Mouse (Mus musculus) myocyte (in vitro differentiated cells): ENCODE results near the gene Yae1d1.

Experiments used
- CEBPB ChIP-seq: IDR thresholded peaks from 2 replicates; pipeline ENCODE4 v1.6.1; 2011; ENCODE audit warnings: mild to moderate bottlenecking, moderate library complexity; ENCODE audit not compliant: poor library complexity, insufficient read depth, severe bottlenecking
- E2F4 ChIP-seq: IDR thresholded peaks from one replicate; pipeline ENCODE4 v1.6.1; 2011; ENCODE audit warnings: mild to moderate bottlenecking, control low read depth, moderate library complexity; ENCODE audit not compliant: insufficient read depth
- MAX ChIP-seq: IDR thresholded peaks from one replicate; pipeline ENCODE4 v1.6.1; 2011; ENCODE audit warnings: low read depth, mild to moderate bottlenecking, control low read depth
- MYOD1 ChIP-seq, 3 experiments: IDR thresholded peaks; one replicate each; pipeline ENCODE4 v1.6.1; 2011; ENCODE audit warnings: control low read depth in 2 of 3, low read depth in 2 of 3, mild to moderate bottlenecking in 2 of 3, moderate library complexity in 1 of 3; ENCODE audit not compliant: insufficient read length in 2 of 3, control insufficient read depth in 1 of 3
- POLR2A ChIP-seq: IDR thresholded peaks from one replicate; pipeline ENCODE4 v1.6.1; 2011; ENCODE audit warnings: low read depth, mild to moderate bottlenecking, control low read depth, moderate library complexity; ENCODE audit not compliant: insufficient read length
- POLR2AphosphoS2 ChIP-seq: IDR thresholded peaks from one replicate; pipeline ENCODE4 v1.6.1; 2011; ENCODE audit warnings: low read depth, control low read depth; ENCODE audit not compliant: insufficient read length
- SRF ChIP-seq: IDR thresholded peaks from one replicate; pipeline ENCODE4 v1.6.1; 2011; ENCODE audit warnings: low read depth; ENCODE audit not compliant: control insufficient read depth, insufficient read length
- TCF12 ChIP-seq: IDR thresholded peaks from one replicate; pipeline ENCODE4 v1.6.1; 2011; ENCODE audit warnings: mild to moderate bottlenecking, control low read depth; ENCODE audit not compliant: poor library complexity, insufficient read depth, severe bottlenecking
- TCF3 ChIP-seq: IDR thresholded peaks from one replicate; pipeline ENCODE4 v1.6.1; 2011; ENCODE audit warnings: low read depth, control low read depth; ENCODE audit not compliant: insufficient read length
- USF1 ChIP-seq: IDR thresholded peaks from one replicate; pipeline ENCODE4 v1.6.1; 2011; ENCODE audit warnings: low read depth, mild to moderate bottlenecking, control low read depth, moderate library complexity

DNA sequence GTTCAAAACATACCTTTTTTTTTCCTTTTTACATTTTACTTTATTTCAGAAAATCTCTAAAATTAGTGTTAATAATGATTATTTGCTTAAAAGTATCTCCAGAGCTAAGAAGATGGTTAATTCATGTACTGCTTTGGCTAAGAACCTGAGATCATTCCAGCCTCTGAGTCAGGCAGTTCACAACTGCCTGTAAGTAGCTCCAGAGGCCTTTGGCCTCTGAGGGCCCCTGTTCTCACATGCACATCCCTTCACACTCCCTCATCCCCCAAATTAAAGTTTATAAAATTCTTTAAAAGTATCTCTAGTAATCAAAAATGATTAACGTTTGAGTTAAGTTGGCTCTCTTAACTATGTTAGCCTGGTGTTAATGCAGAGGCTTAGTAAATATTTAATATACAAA is 17.7 kb downstream of the Yae1d1 start:
- no peak for TF ChIP-seq POLR2A
- no peak for TF ChIP-seq MYOD1 (IDR thresholded peaks at IDR 0.05; ENCODE audit: control insufficient read depth in 1 of 3, insufficient read length in 2 of 3, low read depth in 2 of 3)
- no peak for TF ChIP-seq E2F4
- no peak for TF ChIP-seq MAX
- no peak for TF ChIP-seq POLR2AphosphoS2
- no peak for TF ChIP-seq TCF3
- no peak for TF ChIP-seq TCF12
- no peak for TF ChIP-seq USF1
- TF ChIP-seq SRF = no peak
- TF ChIP-seq CEBPB = no peak
